Mouse (Mus musculus) urinary bladder, adult 18-20 months (tissue): ENCODE data around the gene Nab2.
A peak's percentile ranks its signal among the peaks of the same experiment; 100 is the strongest.

Experiments
- DNase-seq, 2 experiments: peaks; one replicate each; pipeline ENCODE4 v3.0.0; 2022; ENCODE audit warnings: low spot score in 2 of 2, mixed read lengths in 2 of 2

The Nab2 gene

DNA sequence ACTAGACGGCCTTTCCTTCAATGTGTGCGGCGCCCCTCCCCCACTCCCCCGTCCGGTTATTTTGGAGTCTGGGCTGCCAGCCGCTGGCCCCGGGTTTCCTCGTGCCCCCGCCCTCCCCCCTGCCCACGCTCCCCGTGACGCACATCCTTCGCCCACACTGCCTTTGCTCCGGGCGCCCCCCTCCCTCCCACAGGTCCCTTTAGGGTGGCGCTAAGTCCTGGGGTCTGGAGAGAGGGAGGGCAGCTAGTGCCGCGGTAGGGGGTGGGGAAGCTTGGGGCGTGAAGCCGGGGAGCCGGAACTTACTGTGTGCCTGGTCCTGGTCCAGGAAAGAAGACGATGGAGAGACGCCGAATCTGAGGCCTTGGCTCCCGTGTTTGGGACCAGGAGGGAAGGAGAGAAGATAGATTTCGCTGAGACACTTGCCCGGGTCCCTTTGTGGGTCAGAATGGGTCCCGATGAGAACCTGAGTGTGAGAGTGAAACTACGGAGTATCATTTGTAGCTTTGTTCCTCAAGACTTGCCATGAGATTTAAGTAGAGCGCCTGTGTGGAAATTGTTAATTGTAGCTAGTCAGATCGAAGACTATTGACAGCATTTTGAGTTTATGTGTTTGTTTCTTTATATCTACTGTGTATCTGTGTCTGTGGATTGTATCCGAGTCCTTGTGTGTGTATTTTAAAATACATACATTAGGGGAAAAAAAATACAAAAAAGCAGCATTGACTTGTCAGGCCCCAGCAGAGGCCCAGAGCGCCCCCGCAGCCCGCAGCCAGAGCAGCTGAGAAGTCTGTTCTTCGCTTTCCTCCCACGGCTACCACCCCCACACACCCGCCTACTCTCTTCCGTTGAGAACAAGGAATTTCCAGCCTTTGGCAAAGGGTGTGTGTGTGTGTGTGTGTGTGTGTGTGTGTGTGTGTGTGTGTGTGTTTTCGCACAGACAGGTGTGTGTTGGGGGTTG is at the start of gene Nab2:
Nab2 (minus strand) TSS at position 476 of the 958 bp plus-strand sequence.
- DNase-seq = peak; percentile 66 to 70

DNA sequence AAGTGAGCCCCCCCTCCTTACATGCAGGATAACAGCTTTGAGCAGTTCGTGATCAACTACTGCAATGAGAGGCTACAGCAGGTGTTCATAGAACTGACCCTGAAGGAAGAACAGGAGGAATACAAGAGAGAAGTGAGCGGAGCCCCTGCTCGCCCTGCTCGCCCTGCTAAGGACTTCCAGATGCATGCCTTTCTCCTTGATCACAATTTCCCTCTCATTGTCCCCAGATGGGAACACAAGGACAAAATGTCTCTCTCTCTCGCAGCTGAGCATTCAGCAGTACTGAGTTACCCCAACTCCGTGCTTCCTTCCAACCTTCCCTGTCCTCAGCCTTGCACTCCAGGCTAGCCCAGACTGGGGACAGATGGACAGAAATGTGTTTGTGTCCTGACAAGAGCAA is 44.4 kb upstream of the Nab2 start:
- no peak for DNase-seq

GRCm38 (mm10) chr10:127710331-127710730 is 42.0 kb upstream of the Nab2 start:
- no peak for DNase-seq

- DNase-seq = no peak
Measured at GRCm38 (mm10) chr10:127708850-127709370, 40.5 kb upstream of the Nab2 start.

DNA sequence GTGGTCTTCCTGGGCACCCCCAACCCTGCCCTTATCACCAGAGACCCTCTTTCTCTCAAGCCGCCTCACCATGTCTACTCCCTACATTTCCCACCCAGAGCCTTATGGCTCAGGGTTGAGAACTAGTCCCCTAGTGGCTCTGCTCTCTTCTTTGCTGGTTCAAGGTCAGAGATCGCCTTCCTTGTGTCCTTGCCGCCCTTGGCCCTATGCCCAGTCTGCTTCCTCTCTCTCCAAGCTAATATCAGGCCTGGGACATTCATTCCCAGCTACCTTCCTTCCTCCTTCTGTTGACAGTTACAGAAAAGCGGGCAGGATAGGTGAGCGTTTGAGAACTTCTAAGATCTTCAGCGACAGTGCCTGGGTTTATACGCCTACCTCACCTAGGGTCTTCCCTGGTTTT is 39.4 kb upstream of the Nab2 start:
- DNase-seq = no peak

DNA sequence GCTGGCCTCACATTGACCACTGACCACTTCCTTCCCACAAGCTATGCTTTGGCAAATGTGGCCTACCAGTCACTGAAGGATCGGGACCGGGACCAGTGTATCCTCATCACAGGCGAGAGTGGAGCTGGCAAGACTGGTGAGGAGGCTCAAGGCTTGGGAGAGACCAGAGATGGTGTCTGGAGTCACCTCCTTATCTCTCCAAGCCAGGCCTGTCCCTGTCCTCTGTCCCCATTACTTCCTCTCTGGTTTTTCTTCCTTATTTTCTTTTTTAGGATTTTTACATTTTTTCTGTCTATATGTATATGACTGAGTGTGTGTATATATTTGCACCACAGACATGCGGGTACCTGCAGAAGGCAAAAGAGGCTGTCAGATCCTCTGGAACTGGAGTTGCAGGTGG is 37.4 kb upstream of the Nab2 start:
- no peak for DNase-seq

DNA sequence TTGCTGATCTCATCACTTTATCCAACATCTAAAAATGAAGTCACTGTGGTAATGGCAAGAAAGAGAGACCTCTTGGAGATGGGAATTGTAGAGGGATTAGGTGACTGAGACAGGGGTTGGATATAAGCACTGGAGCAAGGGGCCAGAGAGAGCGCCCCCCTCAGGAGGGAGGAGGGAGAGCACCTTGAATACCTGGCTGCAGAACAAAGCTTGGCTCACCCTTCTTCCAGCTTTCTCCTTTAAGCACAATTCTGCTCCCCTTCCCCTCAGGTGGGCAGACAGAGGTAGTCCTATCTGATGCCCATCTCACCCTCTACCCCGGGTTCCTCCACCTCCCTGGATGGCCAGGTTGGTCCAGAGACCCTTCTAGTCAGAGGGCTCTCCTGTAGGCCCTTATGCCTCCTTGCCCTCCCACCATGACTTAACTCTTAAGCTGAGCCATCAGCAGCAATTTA is 36.4 kb upstream of the Nab2 start, which contains the start of gene Myo1a:
Myo1a (plus strand) TSS at position 405 of the 455 bp plus-strand sequence.
- no peak for DNase-seq

GRCm38 (mm10) chr10:127704293-127704692 is 35.9 kb upstream of the Nab2 start:
- no peak for DNase-seq

- no peak for DNase-seq
Measured at GRCm38 (mm10) chr10:127703299-127703698, 34.9 kb upstream of the Nab2 start.

GRCm38 (mm10) chr10:127698966-127699365 is 30.6 kb upstream of the Nab2 start:
- DNase-seq = no peak

DNA sequence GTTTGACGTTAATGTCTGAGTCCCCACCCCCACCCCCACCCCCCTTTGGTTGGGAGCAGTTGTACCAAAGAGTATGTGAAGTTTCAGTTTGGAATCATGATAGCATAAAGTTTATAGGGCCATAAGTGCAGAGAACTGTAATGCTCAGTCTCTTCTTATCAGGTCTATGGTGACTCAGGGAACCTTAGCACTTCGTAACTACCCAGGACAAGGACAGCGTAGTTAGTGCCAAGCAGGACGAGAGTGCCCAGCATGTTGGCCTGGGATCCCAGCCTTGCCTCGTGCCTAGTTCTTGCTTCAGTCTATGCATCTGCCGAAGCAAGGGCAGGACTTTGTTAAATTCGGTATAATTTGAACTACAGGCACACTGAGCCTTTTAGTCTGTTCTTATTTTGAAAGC is 27.4 kb upstream of the Nab2 start:
- DNase-seq = no peak

- no peak for DNase-seq
Measured at GRCm38 (mm10) chr10:127694636-127695035, 26.3 kb upstream of the Nab2 start.

GRCm38 (mm10) chr10:127691053-127691452 is 22.7 kb upstream of the Nab2 start:
- DNase-seq = no peak

- DNase-seq = no peak
Measured at GRCm38 (mm10) chr10:127682886-127683285, 14.5 kb upstream of the Nab2 start.

- no peak for DNase-seq
Measured at GRCm38 (mm10) chr10:127679881-127680280, 11.5 kb upstream of the Nab2 start.

GRCm38 (mm10) chr10:127679208-127679607 is 10.8 kb upstream of the Nab2 start:
- no peak for DNase-seq

GRCm38 (mm10) chr10:127677591-127678336 is 9.4 kb upstream of the Nab2 start:
- DNase-seq = peak in 1 of 2 experiments; percentile 48

DNA sequence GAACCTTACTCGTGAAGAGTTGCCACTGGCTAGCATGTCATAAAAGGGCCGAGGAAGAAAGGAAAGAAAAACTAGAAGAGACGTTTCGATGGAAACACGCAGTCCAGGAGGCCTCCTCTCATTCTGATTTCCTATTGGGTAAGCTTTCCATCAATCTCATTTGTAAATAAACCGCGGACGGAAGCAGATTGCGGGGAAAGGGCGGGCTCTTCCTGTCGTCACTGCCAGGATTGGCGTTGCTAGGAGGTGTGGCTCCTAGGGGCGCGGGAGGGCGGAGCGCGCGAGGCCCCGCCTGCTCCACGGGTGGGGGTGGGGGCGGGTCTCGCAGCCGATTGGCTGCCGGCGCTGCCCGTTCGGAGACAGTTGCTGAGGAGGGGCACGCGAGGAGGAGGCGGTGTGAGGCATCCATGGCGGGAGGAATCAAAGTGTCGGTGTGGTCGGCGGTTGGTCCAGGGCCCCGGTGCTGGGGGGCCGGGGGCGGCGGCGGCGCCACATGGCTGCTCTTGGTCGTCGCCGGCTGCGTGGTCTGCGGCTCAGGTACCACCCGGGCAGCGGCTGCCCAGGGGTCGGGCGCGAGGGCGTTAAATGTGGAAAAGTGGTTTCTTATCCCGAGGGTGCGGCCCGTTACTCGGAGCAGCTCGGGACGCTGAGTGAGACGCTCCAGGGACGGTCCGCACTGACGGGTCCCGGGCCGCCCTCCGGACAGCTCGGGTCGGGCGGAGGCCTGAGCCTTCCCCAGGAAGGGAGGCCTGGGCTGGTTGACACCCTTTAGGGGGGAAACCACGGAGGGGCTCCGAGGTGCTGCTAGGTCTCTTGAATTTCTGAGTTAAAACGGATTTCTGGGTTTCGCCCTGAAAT is 8.6 kb upstream of the Nab2 start:
- DNase-seq = peak; percentile 74 to 90

DNA sequence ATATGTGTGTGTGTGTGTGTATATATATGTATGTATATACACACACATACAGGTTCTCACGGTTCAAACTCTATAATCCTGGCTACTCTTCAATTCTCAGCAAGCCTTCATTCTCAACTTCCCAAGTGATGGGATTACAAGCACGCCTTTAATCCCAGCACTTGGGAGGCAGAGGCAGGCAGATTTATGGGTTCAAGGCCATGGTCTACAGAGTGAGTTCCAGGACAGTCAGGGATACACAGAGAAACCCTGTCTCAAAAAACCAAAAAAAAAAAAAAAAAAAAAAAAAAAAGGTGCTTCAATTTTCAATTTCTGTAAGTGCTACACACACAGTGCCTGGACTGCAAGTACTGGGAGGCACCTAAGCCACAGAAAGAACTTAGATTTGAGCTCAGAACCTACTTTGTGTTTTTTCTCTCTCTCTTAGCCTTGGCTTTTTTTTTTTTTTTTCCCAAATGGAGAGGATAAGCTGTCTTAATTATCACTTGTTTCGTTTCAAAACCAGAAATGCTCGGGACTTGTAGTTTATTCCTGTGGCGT is 7.6 kb upstream of the Nab2 start:
- no peak for DNase-seq

DNA sequence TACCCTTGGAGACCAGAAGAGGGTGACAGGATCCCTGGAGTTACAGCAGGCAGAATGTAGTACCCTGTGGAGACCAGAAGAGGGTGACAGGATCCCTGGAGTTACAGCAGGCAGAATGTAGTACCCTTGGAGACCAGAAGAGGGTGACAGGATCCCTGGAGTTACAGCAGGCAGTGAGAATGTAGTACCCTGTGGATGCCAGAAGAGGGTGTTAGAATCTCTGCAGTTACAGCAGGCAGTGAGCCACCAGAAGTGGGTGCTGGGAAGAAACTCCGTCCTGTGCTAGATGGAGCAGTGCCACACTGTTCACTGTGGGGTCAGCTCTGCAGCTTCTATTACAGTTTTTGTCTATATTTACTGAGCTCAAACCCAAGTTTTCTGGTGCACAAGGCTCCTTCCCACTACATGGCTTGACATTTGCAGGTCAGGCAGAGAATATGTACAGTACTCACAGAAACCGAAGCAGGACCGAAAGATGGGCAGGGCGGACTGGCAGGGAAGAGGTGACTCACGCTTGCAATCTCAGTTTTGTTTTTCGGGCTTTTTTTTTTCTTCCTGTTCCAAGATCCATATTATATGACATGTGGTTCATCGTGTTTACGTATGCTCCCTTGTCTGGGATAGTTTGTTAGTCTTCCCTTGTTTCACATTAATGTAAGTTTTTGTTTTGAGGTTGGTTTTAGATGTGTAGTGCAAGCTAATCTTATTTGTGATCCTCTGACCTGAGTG is 6.6 kb upstream of the Nab2 start:
- DNase-seq = peak; percentile 63 to 85
